Mouse (Mus musculus): ENCODE measurements around the gene Fam155a. TPM values are rescaled to one million over a fixed set of nuclear protein-coding genes. Genes with fewer than 3 reads are reported as not detected.

The Fam155a gene
- total and polyA plus RNA-seq, 3 experiments = not detected

DNA sequence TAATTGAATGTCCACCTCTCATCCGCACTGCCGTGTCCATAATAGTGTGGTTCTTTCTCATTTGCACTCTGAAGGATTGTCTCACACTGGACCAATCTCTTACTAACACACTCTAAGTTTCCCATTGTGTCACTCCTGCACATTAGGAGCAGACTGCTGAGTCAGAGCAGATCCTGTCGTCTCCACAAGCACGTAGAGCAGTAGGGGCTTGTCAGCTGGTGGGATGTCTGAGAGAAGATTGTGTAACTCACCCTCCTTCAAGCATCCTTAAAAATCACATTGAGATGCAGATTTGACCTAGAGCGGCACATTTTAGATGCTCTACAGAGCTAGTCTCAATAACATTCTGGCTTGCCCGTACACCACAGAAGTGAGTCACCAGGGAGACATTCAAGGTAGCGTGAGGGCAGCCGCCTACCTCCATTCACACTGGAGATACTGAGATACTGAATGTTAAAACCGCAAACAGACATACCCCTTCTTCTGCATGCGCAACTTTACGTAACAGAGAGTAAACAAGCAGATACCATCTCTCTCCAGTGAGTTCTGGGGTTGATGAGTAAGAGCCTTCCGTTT, 40.1 kb upstream of the Fam155a start:
- Histone ChIP-seq H3K36me3 (replicated peaks in 1 of 2; ENCODE audit: control insufficient read depth in 1 of 2, insufficient read depth in 1 of 2, low read length in 1 of 2) (no peaks in the 10 kb centered on the region), H3K9ac (ENCODE audit: insufficient read depth, low read depth) (no peak overlapping the region), H3K27ac (ENCODE audit: insufficient read depth, low read depth) (no peak overlapping the region), H3K27me3 (replicated peaks) (no peaks in the 10 kb centered on the region), H3K4me2 (ENCODE audit: insufficient read depth, low read depth, poor library complexity, severe bottlenecking) (no peak overlapping the region), H3K79me2 (replicated peaks; ENCODE audit: control insufficient read depth, extremely low read depth, insufficient read depth, poor library complexity, severe bottlenecking) (no peaks in the 10 kb centered on the region), H3K9me3 (replicated peaks; ENCODE audit: low read length) (peaks cover 58% of the 10 kb centered on the region), H3K4me1 (ENCODE audit: control insufficient read depth in 1 of 2, insufficient read depth in 2 of 2) (no peaks in the 10 kb centered on the region), H3K4me3 (replicated peaks in 1 of 3; ENCODE audit: low read depth in 2 of 3, low read length in 2 of 3, poor library complexity in 1 of 3) (no peak overlapping the region)
- in situ Hi-C loops (cut with MboI; ENCODE audit: low pct_ligation_motif_present, low pct_unique_long_range_greater_than_20kb, low sequenced_read_pairs) = no loop called here
- dilution Hi-C loops (cut with MboI; ENCODE audit: extremely low pct_ligation_motif_present, extremely low pct_unique_long_range_greater_than_20kb, low sequenced_read_pairs) = no loop called here
- no peak for DNase-seq (ENCODE audit: extremely low read depth)
- TF ChIP-seq JUN (IDR thresholded peaks at IDR 0.05; ENCODE audit: insufficient read depth, low read depth, low read length) (no peak), HCFC1 (IDR thresholded peaks at IDR 0.05; ENCODE audit: low read depth, low read length) (no peak), ZNF384 (IDR thresholded peaks at IDR 0.05; ENCODE audit: low read depth, low read length) (no peak), USF1 (IDR thresholded peaks at IDR 0.05; ENCODE audit: low read depth, low read length) (no peak), GABPA (IDR thresholded peaks at IDR 0.05; ENCODE audit: insufficient replicate concordance, low read depth, low read length) (no peak), MAFK (IDR thresholded peaks at IDR 0.05; ENCODE audit: insufficient replicate concordance, low read length) (no peak), MAZ (IDR thresholded peaks at IDR 0.05; ENCODE audit: low read depth, low read length) (no peak), ETS1 (conservative IDR thresholded peaks at IDR 0.05; ENCODE audit: low read depth, low read length) (no peak), ZMIZ1 (IDR thresholded peaks at IDR 0.05; ENCODE audit: low read depth, low read length) (no peak), NRF1 (IDR thresholded peaks at IDR 0.05; ENCODE audit: low read depth, low read length) (no peak), CHD1 (IDR thresholded peaks at IDR 0.05; ENCODE audit: low read depth, low read length) (no peak), POLR2AphosphoS2 (IDR thresholded peaks at IDR 0.05; ENCODE audit: low read depth, low read length) (no peak), SIN3A (IDR thresholded peaks at IDR 0.05; ENCODE audit: low read length) (no peak), SMC3 (IDR thresholded peaks at IDR 0.05; ENCODE audit: low read depth, low read length) (no peak), KAT2A (IDR thresholded peaks at IDR 0.05; ENCODE audit: insufficient replicate concordance, low read length) (no peak), ELF1 (IDR thresholded peaks at IDR 0.05; ENCODE audit: low read depth, low read length) (no peak)

DNA sequence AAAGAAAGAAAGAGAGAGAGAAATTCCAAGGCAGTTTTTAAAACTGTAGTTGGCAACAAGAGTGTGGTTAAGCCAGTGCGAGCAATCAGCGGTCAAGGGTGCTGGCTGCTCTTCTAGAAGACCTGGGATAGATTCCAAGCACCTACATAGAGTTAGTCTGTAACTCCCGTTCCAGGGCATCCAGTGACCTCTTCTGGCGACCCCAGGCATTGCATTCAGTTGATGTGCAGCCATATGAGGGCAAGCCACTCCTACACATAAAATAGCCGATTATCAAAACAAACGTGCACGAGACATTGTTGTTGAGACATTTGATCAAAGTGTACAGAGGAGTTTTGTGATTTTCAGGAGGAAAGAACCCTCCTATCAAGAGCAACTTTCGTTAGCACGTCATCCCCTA, 37.6 kb upstream of the Fam155a start:
- in situ Hi-C loops (cut with MboI; ENCODE audit: low pct_ligation_motif_present, low pct_unique_long_range_greater_than_20kb, low sequenced_read_pairs) (no loop called here), dilution Hi-C loops (cut with MboI; ENCODE audit: extremely low pct_ligation_motif_present, extremely low pct_unique_long_range_greater_than_20kb, low sequenced_read_pairs) (no loop called here)
- H3K4me3 ChIP-seq (replicated peaks in 1 of 3; ENCODE audit: low read depth in 2 of 3, low read length in 2 of 3, poor library complexity in 1 of 3) = no peak overlapping the region
- H3K79me2 ChIP-seq (replicated peaks; ENCODE audit: control insufficient read depth, extremely low read depth, insufficient read depth, poor library complexity, severe bottlenecking) = no peaks in the 10 kb centered on the region
- no peak overlapping the region for H3K27ac ChIP-seq (ENCODE audit: insufficient read depth, low read depth)
- H3K27me3 ChIP-seq (replicated peaks) = no peaks in the 10 kb centered on the region
- no peaks in the 10 kb centered on the region for H3K36me3 ChIP-seq (replicated peaks in 1 of 2; ENCODE audit: control insufficient read depth in 1 of 2, insufficient read depth in 1 of 2, low read length in 1 of 2)
- peaks cover 59% of the 10 kb centered on the region for H3K9me3 ChIP-seq (replicated peaks; ENCODE audit: low read length)
- TF ChIP-seq RAD21 (IDR thresholded peaks at IDR 0.05; ENCODE audit: low read depth, low read length) (no peak), CHD1 (IDR thresholded peaks at IDR 0.05; ENCODE audit: low read depth, low read length) (no peak), NRF1 (IDR thresholded peaks at IDR 0.05; ENCODE audit: low read depth, low read length) (no peak), EP300 (IDR thresholded peaks at IDR 0.05; ENCODE audit: low read length) (no peak), MAFK (IDR thresholded peaks at IDR 0.05; ENCODE audit: insufficient replicate concordance, low read length) (no peak), KAT2A (IDR thresholded peaks at IDR 0.05; ENCODE audit: insufficient replicate concordance, low read length) (no peak), TBP (conservative IDR thresholded peaks at IDR 0.05; ENCODE audit: low read depth, low read length) (no peak), CHD2 (IDR thresholded peaks at IDR 0.05; ENCODE audit: low read length) (no peak), MYC (IDR thresholded peaks at IDR 0.05; ENCODE audit: low read depth, low read length) (no peak), E2F4 (IDR thresholded peaks at IDR 0.05; ENCODE audit: insufficient replicate concordance, low read depth, low read length) (no peak), SIN3A (IDR thresholded peaks at IDR 0.05; ENCODE audit: low read length) (no peak), ZMIZ1 (IDR thresholded peaks at IDR 0.05; ENCODE audit: low read depth, low read length) (no peak), JUN (IDR thresholded peaks at IDR 0.05; ENCODE audit: insufficient read depth, low read depth, low read length) (no peak), POLR2AphosphoS2 (IDR thresholded peaks at IDR 0.05; ENCODE audit: low read depth, low read length) (no peak), BHLHE40 (IDR thresholded peaks at IDR 0.05; ENCODE audit: low read depth, low read length) (no peak)
- DNase-seq (ENCODE audit: extremely low read depth) = no peak
- H3K4me2 ChIP-seq (ENCODE audit: insufficient read depth, low read depth, poor library complexity, severe bottlenecking) = no peak overlapping the region
- no peak overlapping the region for H3K9ac ChIP-seq (ENCODE audit: insufficient read depth, low read depth)
- no peaks in the 10 kb centered on the region for H3K4me1 ChIP-seq (ENCODE audit: control insufficient read depth in 1 of 2, insufficient read depth in 2 of 2)
